Mouse (Mus musculus): ENCODE measurements at regions not wholly inside any gene's neighbourhood (a gene's known extent, or its start where the extent isn't known, plus 50 kb on each side); places are given as distances from the start of the nearest gene placed in this dataset.

GRCm38 (mm10) chr1:80854945-80855656, 96.8 kb upstream of the Dock10 start:
- Histone ChIP-seq H3K9ac (no peak overlapping the region), H3K4me1 (peaks cover 5% of the 10 kb centered on the region; the same call in 1 of the 2 replicates), H3K9me3 (no peaks in the 10 kb centered on the region), H3K27me3 (no peaks in the 10 kb centered on the region), H3K27ac (no peak overlapping the region), H3K4me2 (no peak overlapping the region), H3K4me3 (replicated peaks) (no peak overlapping the region), H3K36me3 (replicated peaks) (no peaks in the 10 kb centered on the region)
- no peak for ATAC-seq (ENCODE audit: low FRiP score)
- 72% methylated on average over 2 of the region's 2 CpGs for WGBS

GRCm38 (mm10) chr1:80854289-80854701, 96.0 kb upstream of the Dock10 start:
- Histone ChIP-seq H3K27ac (no peak overlapping the region), H3K4me3 (replicated peaks) (no peak overlapping the region), H3K4me2 (no peak overlapping the region), H3K9ac (no peak overlapping the region), H3K9me3 (no peaks in the 10 kb centered on the region), H3K4me1 (peaks cover 5% of the 10 kb centered on the region; the same call in 1 of the 2 replicates), H3K36me3 (replicated peaks) (no peaks in the 10 kb centered on the region), H3K27me3 (no peaks in the 10 kb centered on the region)
- peak; percentile 49; the same call in 1 of the 2 replicates for ATAC-seq (ENCODE audit: low FRiP score)
- WGBS, result 62% methylated on average over 7 of the region's 7 CpGs

- Histone ChIP-seq H3K9me3 (no peaks in the 10 kb centered on the region), H3K9ac (no peak overlapping the region), H3K4me2 (no peak overlapping the region), H3K4me3 (replicated peaks) (no peak overlapping the region), H3K27me3 (no peaks in the 10 kb centered on the region), H3K4me1 (peaks cover 5% of the 10 kb centered on the region; the same call in 1 of the 2 replicates), H3K36me3 (replicated peaks) (no peaks in the 10 kb centered on the region), H3K27ac (no peak overlapping the region)
- 53% methylated on average over 2 of the region's 2 CpGs for WGBS
- ATAC-seq (ENCODE audit: low FRiP score), result no peak
Measured at GRCm38 (mm10) chr1:80852761-80853160, 94.4 kb upstream of the Dock10 start.

GRCm38 (mm10) chr1:80830196-80830794, 72.0 kb upstream of the Dock10 start:
- H3K4me1 ChIP-seq, result no peaks in the 10 kb centered on the region
- H3K36me3 ChIP-seq (replicated peaks), result no peaks in the 10 kb centered on the region
- no peak overlapping the region for H3K4me2 ChIP-seq
- no peak overlapping the region for H3K4me3 ChIP-seq (replicated peaks)
- H3K27ac ChIP-seq, result no peak overlapping the region
- H3K27me3 ChIP-seq, result no peaks in the 10 kb centered on the region
- no peak overlapping the region for H3K9ac ChIP-seq
- no peaks in the 10 kb centered on the region for H3K9me3 ChIP-seq
- peak; percentile 57; the same call in 1 of the 2 replicates for ATAC-seq (ENCODE audit: low FRiP score)

GRCm38 (mm10) chr1:80826383-80826782, 68.1 kb upstream of the Dock10 start:
- Histone ChIP-seq H3K4me3 (replicated peaks) (no peak overlapping the region), H3K4me2 (no peak overlapping the region), H3K27ac (no peak overlapping the region), H3K9me3 (no peaks in the 10 kb centered on the region), H3K4me1 (no peaks in the 10 kb centered on the region), H3K36me3 (replicated peaks) (no peaks in the 10 kb centered on the region), H3K27me3 (no peaks in the 10 kb centered on the region), H3K9ac (no peak overlapping the region)
- ATAC-seq (ENCODE audit: low FRiP score), result no peak
- WGBS, result 84% methylated on average over 1 of the region's 1 CpGs

GRCm38 (mm10) chr1:80823953-80824352, 65.6 kb upstream of the Dock10 start:
- Histone ChIP-seq H3K9me3 (no peaks in the 10 kb centered on the region), H3K27ac (no peak overlapping the region), H3K4me1 (no peaks in the 10 kb centered on the region), H3K9ac (no peak overlapping the region), H3K27me3 (no peaks in the 10 kb centered on the region), H3K36me3 (replicated peaks) (no peaks in the 10 kb centered on the region), H3K4me3 (replicated peaks) (no peak overlapping the region), H3K4me2 (no peak overlapping the region)
- no peak for ATAC-seq (ENCODE audit: low FRiP score)
- WGBS, result 62% methylated on average over 3 of the region's 3 CpGs

GRCm38 (mm10) chr1:80822185-80822584, 63.9 kb upstream of the Dock10 start:
- no peak for ATAC-seq (ENCODE audit: low FRiP score)
- WGBS, result 58% methylated on average over 1 of the region's 1 CpGs
- Histone ChIP-seq H3K36me3 (replicated peaks) (no peaks in the 10 kb centered on the region), H3K27ac (no peak overlapping the region), H3K4me3 (replicated peaks) (no peak overlapping the region), H3K4me1 (no peaks in the 10 kb centered on the region), H3K9me3 (no peaks in the 10 kb centered on the region), H3K9ac (no peak overlapping the region), H3K4me2 (no peak overlapping the region), H3K27me3 (no peaks in the 10 kb centered on the region)

GRCm38 (mm10) chr1:80812906-80813305, 54.6 kb upstream of the Dock10 start:
- Histone ChIP-seq H3K36me3 (replicated peaks) (no peaks in the 10 kb centered on the region), H3K4me3 (replicated peaks) (no peak overlapping the region), H3K27ac (no peak overlapping the region), H3K4me1 (no peaks in the 10 kb centered on the region), H3K9ac (no peak overlapping the region), H3K4me2 (no peak overlapping the region), H3K9me3 (no peaks in the 10 kb centered on the region), H3K27me3 (no peaks in the 10 kb centered on the region)
- 76% methylated on average over 3 of the region's 3 CpGs for WGBS
- no peak for ATAC-seq (ENCODE audit: low FRiP score)
